Mouse (Mus musculus) kidney, adult 2 months (tissue): Measurements from ENCODE around the gene Sptan1. TPM values are rescaled to one million over a fixed set of nuclear protein-coding genes. Genes with fewer than 3 reads are reported as not detected.

Source experiments
- DNase-seq: peaks from one replicate; pipeline ENCODE4 v3.0.0; 2021
- H3K27ac ChIP-seq: fragments of 200-500 bp; 2 replicates; pipeline ENCODE4 v1.5.1; 2012; ENCODE audit warnings: low read depth, low read length, control low read depth, inconsistent platforms; ENCODE audit not compliant: insufficient read depth
- H3K27me3 ChIP-seq: fragments of 200-500 bp; replicated peaks from 2 replicates; pipeline ENCODE4 v1.6.1; 2012; ENCODE audit warnings: mild to moderate bottlenecking, moderate library complexity, low read length, inconsistent platforms; ENCODE audit not compliant: control insufficient read depth, insufficient read depth
- H3K36me3 ChIP-seq: fragments of 200-500 bp; 2 replicates; pipeline ENCODE4 v1.6.1; 2012; ENCODE audit warnings: mild to moderate bottlenecking, moderate library complexity, low read length, inconsistent platforms; ENCODE audit not compliant: control insufficient read depth, insufficient read depth
- H3K4me1 ChIP-seq: fragments of 200-500 bp; 2 replicates; pipeline ENCODE4 v1.6.1; 2011; ENCODE audit warnings: low read length; ENCODE audit not compliant: control insufficient read depth, insufficient read depth
- H3K4me3 ChIP-seq: fragments of 200-500 bp; 2 replicates; pipeline ENCODE4 v1.5.1; 2011; ENCODE audit warnings: mild to moderate bottlenecking, low read depth, low read length, control low read depth; ENCODE audit not compliant: insufficient read depth
- CTCF ChIP-seq: fragments of 200-500 bp; conservative IDR thresholded peaks from 2 replicates; pipeline ENCODE4 v1.5.1; 2011; ENCODE audit warnings: low read depth, mild to moderate bottlenecking, control low read depth, low read length, moderate library complexity, mixed read lengths; ENCODE audit not compliant: insufficient read depth, insufficient read length
- POLR2A ChIP-seq: fragments of 200-500 bp; IDR thresholded peaks from one replicate; pipeline ENCODE4 v1.6.1; 2011; ENCODE audit warnings: low read depth, low read length, control low read depth
- WGBS: fragments of 180-500 bp; shearing (Covaris S2); methylation state at CpG from one replicate; pipeline ENCODE4 v1.1.7; 2018; 5-methylcytosine and 5-hydroxymethylcytosine counted together
- polyA plus RNA-seq: library from polyadenylated mRNA; depleted of rRNA; stranded (reverse); fragments of >200 nt; gene quantifications from 2 replicates; pipeline ENCODE4 v1.2.3, GENCODE M21; 2012

Sptan1 gene
- polyA plus RNA-seq, 1 experiment: 237 TPM

DNA sequence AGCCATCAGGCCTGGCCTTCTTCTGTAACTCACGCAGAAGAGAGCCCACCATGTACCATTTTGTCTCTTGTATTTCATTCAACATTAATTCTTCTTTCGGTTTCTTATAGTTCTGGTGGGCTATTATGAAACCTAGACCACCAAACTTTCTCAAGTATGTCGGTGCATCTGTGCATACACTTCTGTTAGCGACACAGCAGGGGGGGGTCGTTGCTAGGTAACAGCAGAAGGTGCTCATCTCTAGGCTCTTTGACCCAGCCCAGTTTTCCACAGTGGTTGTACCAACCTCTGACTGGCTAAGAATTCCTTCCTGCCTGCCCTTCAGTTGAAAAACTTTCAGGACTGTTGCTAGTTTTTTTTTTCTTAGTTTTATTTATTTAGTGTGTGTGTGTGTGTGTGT, 93.1 kb downstream of the Sptan1 start:
- Histone ChIP-seq H3K27me3 (no peaks in the 10 kb centered on the region), H3K27ac (no peak overlapping the region), H3K36me3 (no peaks in the 10 kb centered on the region), H3K4me3 (no peak overlapping the region), H3K4me1 (peaks cover 10% of the 10 kb centered on the region)
- no peak for TF ChIP-seq POLR2A
- TF ChIP-seq CTCF: no peak
- WGBS: 69% methylated on average over 5 of the region's 5 CpGs
- no peak for DNase-seq

DNA sequence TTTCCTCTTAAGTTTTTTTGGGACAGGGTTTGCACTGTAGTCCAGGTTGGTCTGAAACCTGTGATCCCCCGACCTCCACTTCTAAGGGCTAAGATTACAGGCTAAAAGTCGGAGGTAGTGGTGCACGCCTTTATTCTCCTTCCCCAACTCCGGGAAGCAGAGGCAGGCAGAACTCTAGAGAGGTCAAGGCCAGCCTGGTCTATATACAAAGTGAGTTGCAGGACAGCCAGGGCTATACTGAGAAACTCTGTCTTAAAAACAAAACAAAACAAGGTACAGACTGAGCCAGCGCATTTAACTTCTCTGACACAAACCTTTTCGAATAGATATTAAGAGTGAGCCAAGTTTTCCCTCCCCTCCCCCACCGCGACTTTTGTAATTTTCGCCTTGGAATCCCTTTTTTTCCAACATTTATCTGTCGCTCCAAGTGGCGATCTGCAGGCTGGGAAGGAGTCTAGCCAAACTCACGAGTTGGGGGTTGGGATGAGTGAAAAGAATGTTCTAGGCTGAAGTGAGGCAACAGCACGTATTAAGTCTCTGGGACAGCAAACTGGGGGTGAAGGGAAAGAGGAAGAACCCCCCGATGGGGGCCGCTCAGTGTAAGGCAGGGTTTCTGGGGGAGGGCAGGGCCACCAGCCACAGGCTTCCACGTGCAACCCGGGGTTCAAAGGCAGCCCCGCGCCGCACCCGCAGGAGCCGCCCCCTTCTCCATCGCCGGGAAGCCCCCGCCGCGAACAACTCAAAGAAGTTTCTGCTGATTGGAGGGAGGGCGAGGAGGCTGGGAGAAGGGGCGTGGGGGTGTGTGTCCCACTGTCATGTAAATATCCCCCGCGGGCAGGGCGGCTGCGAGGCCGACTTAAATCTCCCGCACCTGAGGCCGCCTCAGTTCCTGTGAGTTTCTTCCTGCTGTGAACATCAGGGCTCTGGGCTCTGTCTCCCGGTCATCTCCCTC, 96.1 kb downstream of the Sptan1 start:
- peak overlapping the region; percentile 76 for H3K27ac ChIP-seq
- peaks cover 12% of the 10 kb centered on the region for H3K4me1 ChIP-seq
- H3K36me3 ChIP-seq: no peaks in the 10 kb centered on the region
- TF ChIP-seq CTCF (no peak), POLR2A (no peak)
- H3K4me3 ChIP-seq: peak overlapping the region; percentile 64
- no peaks in the 10 kb centered on the region for H3K27me3 ChIP-seq
- peak; percentile 42 for DNase-seq
- WGBS: 10% methylated on average over 36 of the region's 37 CpGs

DNA sequence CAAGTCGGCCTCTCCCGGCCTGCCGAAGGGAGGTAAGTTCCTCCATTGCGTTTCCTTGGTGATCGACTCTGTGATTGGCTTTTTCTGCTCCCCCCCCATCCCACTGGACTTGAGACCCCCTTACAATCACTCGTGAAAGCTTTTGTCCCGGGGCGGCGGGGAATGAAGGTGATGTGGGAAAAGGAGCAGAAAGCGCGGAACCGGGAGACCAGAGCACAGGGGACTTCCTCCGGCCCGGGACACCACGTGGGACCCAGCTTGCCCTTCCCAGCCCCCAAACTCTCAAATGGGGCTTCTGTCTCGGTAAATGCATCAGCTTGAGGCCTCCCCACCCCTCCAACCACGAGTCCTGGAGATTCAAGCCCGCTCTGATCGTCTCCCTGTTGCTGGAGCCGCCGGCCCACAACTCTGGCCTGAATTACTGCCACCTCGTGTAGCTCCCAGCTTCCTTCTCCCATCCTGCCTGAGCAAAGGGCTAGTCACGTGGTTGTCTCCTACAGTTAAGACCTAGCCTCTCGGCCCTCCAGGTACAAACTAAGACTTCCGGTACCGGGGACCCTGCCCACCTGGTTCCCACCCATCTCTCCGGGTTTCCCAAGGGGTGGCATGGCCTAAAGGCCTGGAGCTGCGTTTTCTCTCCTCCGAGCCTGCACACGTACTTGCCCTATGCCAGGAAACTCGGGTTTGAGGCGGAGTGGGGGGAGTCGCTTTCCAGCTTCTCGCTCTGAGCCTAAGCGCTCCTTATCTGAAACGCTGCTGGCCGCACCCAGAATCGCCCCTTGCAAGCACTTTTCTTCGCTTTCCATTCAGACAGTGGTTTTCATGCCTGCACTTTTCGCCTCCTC, 97.1 kb downstream of the Sptan1 start:
- under 1% methylated on average over 40 of the region's 40 CpGs for WGBS
- Histone ChIP-seq H3K27ac (peak overlapping the region; percentile 76), H3K4me3 (peak overlapping the region; percentile 64), H3K27me3 (no peaks in the 10 kb centered on the region), H3K4me1 (peaks cover 12% of the 10 kb centered on the region), H3K36me3 (no peaks in the 10 kb centered on the region)
- TF ChIP-seq POLR2A (peak; percentile 29), CTCF (0 out of 2 replicates have a peak, but pooled peaks have one; percentile 6)
- DNase-seq: peak; percentile 85

DNA sequence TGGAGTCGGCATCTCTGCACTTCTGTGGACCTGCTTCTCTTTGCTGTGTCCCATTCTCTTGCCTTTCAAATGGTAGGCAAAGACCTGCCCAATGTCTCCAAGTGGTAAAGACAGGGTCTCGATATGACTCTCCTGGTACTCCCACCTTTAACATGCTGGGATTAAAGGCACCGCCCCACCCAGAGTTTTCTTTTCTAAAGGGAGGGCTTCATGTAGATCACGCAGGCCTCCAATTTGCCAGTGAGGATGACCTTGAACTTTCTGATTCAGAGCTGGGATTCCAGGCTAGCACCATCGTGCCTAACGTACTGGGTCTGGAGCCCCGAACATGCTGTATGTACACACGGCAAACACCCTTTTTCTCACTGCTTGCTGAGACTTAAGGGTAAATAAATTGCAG, 97.9 kb downstream of the Sptan1 start:
- Histone ChIP-seq H3K27ac (peak overlapping the region; percentile 76), H3K4me1 (peaks cover 12% of the 10 kb centered on the region), H3K27me3 (no peaks in the 10 kb centered on the region)

DNA sequence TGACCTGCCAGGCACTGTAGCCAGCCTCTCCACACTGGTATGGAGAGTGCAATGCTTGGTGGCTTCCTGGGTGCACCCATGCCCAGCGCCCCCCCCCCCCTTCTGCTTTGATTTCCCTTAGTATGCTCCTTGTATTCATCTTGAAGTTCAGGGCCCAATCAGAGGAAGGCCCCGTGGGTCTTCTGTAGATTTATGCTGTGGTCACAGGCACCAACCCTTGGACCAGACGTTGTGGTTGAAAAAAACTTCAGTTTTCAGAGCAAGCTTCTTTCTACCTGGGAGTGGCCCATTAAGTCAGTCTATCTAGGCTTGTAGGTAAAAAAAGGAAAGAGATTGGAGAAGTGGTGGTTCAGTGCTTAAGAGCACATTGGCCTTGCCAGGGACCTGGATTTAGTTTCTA, 98.4 kb downstream of the Sptan1 start:
- Histone ChIP-seq H3K4me3 (no peak overlapping the region), H3K4me1 (peaks cover 12% of the 10 kb centered on the region), H3K27ac (no peak overlapping the region), H3K36me3 (no peaks in the 10 kb centered on the region; the same call in 1 of the 2 replicates), H3K27me3 (no peaks in the 10 kb centered on the region)
- 38% methylated on average over 3 of the region's 3 CpGs for WGBS
- TF ChIP-seq CTCF: no peak
- no peak for TF ChIP-seq POLR2A
- DNase-seq: no peak

More for the DNA sequence above, 97.9 kb downstream of the Sptan1 start:
- 23% methylated on average over 8 of the region's 8 CpGs for WGBS
- Histone ChIP-seq H3K36me3 (no peaks in the 10 kb centered on the region), H3K4me3 (peak overlapping the region; percentile 64)
- no peak for TF ChIP-seq CTCF
- no peak for TF ChIP-seq POLR2A
- no peak for DNase-seq

DNA sequence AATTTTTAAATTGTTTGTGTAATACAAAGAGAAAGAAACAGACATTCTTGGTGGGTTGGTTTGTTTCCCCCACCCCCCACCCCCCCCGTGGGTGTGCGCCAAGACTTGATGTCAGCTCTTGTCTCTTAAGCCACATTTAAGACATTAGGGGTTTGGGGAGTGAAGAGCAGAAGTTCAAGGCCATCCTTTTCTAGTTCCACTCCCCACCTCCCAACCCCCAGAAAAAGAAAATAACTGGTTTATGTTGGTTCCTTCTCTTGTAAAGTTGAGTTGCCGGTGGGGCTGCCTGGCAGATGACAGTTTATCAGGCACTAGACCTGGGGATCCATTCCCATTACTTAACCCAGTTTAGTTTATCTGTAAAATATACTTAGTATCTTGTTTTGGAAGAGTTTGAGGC, 98.9 kb downstream of the Sptan1 start:
- H3K27me3 ChIP-seq: no peaks in the 10 kb centered on the region
- H3K27ac ChIP-seq: no peak overlapping the region
- WGBS: 69% methylated on average over 3 of the region's 3 CpGs
- H3K36me3 ChIP-seq: no peaks in the 10 kb centered on the region; the same call in 1 of the 2 replicates
- DNase-seq: no peak
- H3K4me1 ChIP-seq: peaks cover 12% of the 10 kb centered on the region
- no peak overlapping the region for H3K4me3 ChIP-seq
- TF ChIP-seq CTCF (no peak), POLR2A (no peak)
